Mouse (Mus musculus): ENCODE measurements around the gene Dgki. TPM values are rescaled to one million over a fixed set of nuclear protein-coding genes. Genes with fewer than 3 reads are reported as not detected.

Dgki gene
- total and polyA plus RNA-seq, 3 experiments = 4.4 to 8.7 (median 7.7) TPM

- H3K79me2 ChIP-seq (replicated peaks; ENCODE audit: control insufficient read depth, extremely low read depth, insufficient read depth, poor library complexity, severe bottlenecking) = no peaks in the 10 kb centered on the region
- no peaks in the 10 kb centered on the region for H3K9me3 ChIP-seq (replicated peaks; ENCODE audit: low read length)
- TF ChIP-seq KAT2A (IDR thresholded peaks at IDR 0.05; ENCODE audit: insufficient replicate concordance, low read length) (no peak), ZMIZ1 (IDR thresholded peaks at IDR 0.05; ENCODE audit: low read depth, low read length) (no peak), MEF2A (IDR thresholded peaks at IDR 0.05; ENCODE audit: borderline replicate concordance, low read depth, low read length) (no peak), POLR2A (IDR thresholded peaks at IDR 0.05; ENCODE audit: low read depth, low read length) (no peak), POLR2AphosphoS2 (IDR thresholded peaks at IDR 0.05; ENCODE audit: low read depth, low read length) (no peak), USF2 (conservative IDR thresholded peaks at IDR 0.05; ENCODE audit: low read depth, low read length) (no peak), GABPA (IDR thresholded peaks at IDR 0.05; ENCODE audit: insufficient replicate concordance, low read depth, low read length) (no peak), RAD21 (IDR thresholded peaks at IDR 0.05; ENCODE audit: low read depth, low read length) (no peak), ETS1 (conservative IDR thresholded peaks at IDR 0.05; ENCODE audit: low read depth, low read length) (no peak), ZKSCAN1 (IDR thresholded peaks at IDR 0.05; ENCODE audit: borderline replicate concordance, low read depth, low read length) (no peak), JUN (IDR thresholded peaks at IDR 0.05; ENCODE audit: insufficient read depth, low read depth, low read length) (no peak), TBP (conservative IDR thresholded peaks at IDR 0.05; ENCODE audit: low read depth, low read length) (no peak), SIN3A (IDR thresholded peaks at IDR 0.05; ENCODE audit: low read length) (no peak), RCOR1 (conservative IDR thresholded peaks at IDR 0.05; ENCODE audit: low read depth, low read length) (no peak), BHLHE40 (IDR thresholded peaks at IDR 0.05; ENCODE audit: low read depth, low read length) (no peak), TCF12 (IDR thresholded peaks at IDR 0.05; ENCODE audit: low read depth, low read length) (no peak), CHD2 (IDR thresholded peaks at IDR 0.05; ENCODE audit: low read length) (no peak), HCFC1 (IDR thresholded peaks at IDR 0.05; ENCODE audit: low read depth, low read length) (no peak)
- H3K4me3 ChIP-seq (replicated peaks in 1 of 3; ENCODE audit: low read depth in 2 of 3, low read length in 2 of 3, poor library complexity in 1 of 3) = no peak overlapping the region
- H3K36me3 ChIP-seq (replicated peaks in 1 of 2; ENCODE audit: control insufficient read depth in 1 of 2, insufficient read depth in 1 of 2, low read length in 1 of 2) = peaks cover 6 to 33% of the 10 kb centered on the region in 2 experiments
- dilution Hi-C loops (cut with MboI; ENCODE audit: extremely low pct_ligation_motif_present, extremely low pct_unique_long_range_greater_than_20kb, low sequenced_read_pairs) = no loop called here
- no peak for DNase-seq (ENCODE audit: extremely low read depth)
- H3K27ac ChIP-seq (ENCODE audit: insufficient read depth, low read depth) = no peak overlapping the region
- H3K9ac ChIP-seq (ENCODE audit: insufficient read depth, low read depth) = no peak overlapping the region
- in situ Hi-C loops (cut with MboI; ENCODE audit: low pct_ligation_motif_present, low pct_unique_long_range_greater_than_20kb, low sequenced_read_pairs) = loop anchor here (5.0 kb wide), 1 partner anchor 255 kb away; no protein-coding TSS in a partner anchor
- H3K27me3 ChIP-seq (replicated peaks) = no peaks in the 10 kb centered on the region
- peaks cover 2 to 32% of the 10 kb centered on the region in 2 experiments; a peak in 2 of 4 replicates for H3K4me1 ChIP-seq (ENCODE audit: control insufficient read depth in 1 of 2, insufficient read depth in 2 of 2)
- H3K4me2 ChIP-seq (ENCODE audit: insufficient read depth, low read depth, poor library complexity, severe bottlenecking) = no peak overlapping the region
Measured at GRCm38 (mm10) chr6:37096840-37097305, 203.1 kb downstream of the Dgki start.

GRCm38 (mm10) chr6:37089148-37090111 lies 210.6 kb downstream of the Dgki start:
- Histone ChIP-seq H3K4me1 (ENCODE audit: control insufficient read depth in 1 of 2, insufficient read depth in 2 of 2) (peaks cover 2 to 12% of the 10 kb centered on the region in 2 experiments; a peak in 2 of 4 replicates), H3K79me2 (replicated peaks; ENCODE audit: control insufficient read depth, extremely low read depth, insufficient read depth, poor library complexity, severe bottlenecking) (no peaks in the 10 kb centered on the region), H3K36me3 (replicated peaks in 1 of 2; ENCODE audit: control insufficient read depth in 1 of 2, insufficient read depth in 1 of 2, low read length in 1 of 2) (peaks cover 7 to 54% of the 10 kb centered on the region in 2 experiments), H3K9ac (ENCODE audit: insufficient read depth, low read depth) (no peak overlapping the region), H3K27me3 (replicated peaks) (no peaks in the 10 kb centered on the region), H3K27ac (ENCODE audit: insufficient read depth, low read depth) (no peak overlapping the region), H3K4me3 (replicated peaks in 1 of 3; ENCODE audit: low read depth in 2 of 3, low read length in 2 of 3, poor library complexity in 1 of 3) (no peak overlapping the region), H3K9me3 (replicated peaks; ENCODE audit: low read length) (no peaks in the 10 kb centered on the region), H3K4me2 (ENCODE audit: insufficient read depth, low read depth, poor library complexity, severe bottlenecking) (no peak overlapping the region)
- TF ChIP-seq MXI1 (IDR thresholded peaks at IDR 0.05; ENCODE audit: low read depth, low read length) (no peak), ELF1 (IDR thresholded peaks at IDR 0.05; ENCODE audit: low read depth, low read length) (no peak), IRF4 (IDR thresholded peaks at IDR 0.05; ENCODE audit: low read depth, low read length) (no peak), CHD2 (IDR thresholded peaks at IDR 0.05; ENCODE audit: low read length) (no peak), MAFK (IDR thresholded peaks at IDR 0.05; ENCODE audit: insufficient replicate concordance, low read length) (no peak), CHD1 (IDR thresholded peaks at IDR 0.05; ENCODE audit: low read depth, low read length) (no peak), EP300 (IDR thresholded peaks at IDR 0.05; ENCODE audit: low read length) (no peak), E2F4 (IDR thresholded peaks at IDR 0.05; ENCODE audit: insufficient replicate concordance, low read depth, low read length) (no peak), MAZ (IDR thresholded peaks at IDR 0.05; ENCODE audit: low read depth, low read length) (no peak), MEF2A (IDR thresholded peaks at IDR 0.05; ENCODE audit: borderline replicate concordance, low read depth, low read length) (no peak), NELFE (IDR thresholded peaks at IDR 0.05; ENCODE audit: low read depth, low read length) (no peak)
- dilution Hi-C loops (cut with MboI; ENCODE audit: extremely low pct_ligation_motif_present, extremely low pct_unique_long_range_greater_than_20kb, low sequenced_read_pairs) (no loop called here), in situ Hi-C loops (cut with MboI; ENCODE audit: low pct_ligation_motif_present, low pct_unique_long_range_greater_than_20kb, low sequenced_read_pairs) (no loop called here)
- no peak for DNase-seq (ENCODE audit: extremely low read depth)

All from CH12.LX (cell line).